Mouse (Mus musculus) heart, adult 2 months (tissue): ENCODE data around the gene Bloc1s5.
"Not testable (repeated sequence)": the region's sequence is repeated elsewhere in the genome, so short reads cannot be mapped to it uniquely, and the experiment has no call there.

ENCODE experiments used
- CTCF ChIP-seq: fragments of 200-600 bp; IDR thresholded peaks from 2 replicates; pipeline ENCODE4 v1.8.1; 2022; ENCODE audit warnings: antibody characterized with exemption, mild to moderate bottlenecking, moderate library complexity
- POLR2A ChIP-seq: fragments of 200-500 bp; IDR thresholded peaks from 2 replicates; pipeline ENCODE4 v1.6.1; 2011; ENCODE audit warnings: mild to moderate bottlenecking, low read depth, low read length, control low read depth; ENCODE audit not compliant: insufficient read depth

DNA sequence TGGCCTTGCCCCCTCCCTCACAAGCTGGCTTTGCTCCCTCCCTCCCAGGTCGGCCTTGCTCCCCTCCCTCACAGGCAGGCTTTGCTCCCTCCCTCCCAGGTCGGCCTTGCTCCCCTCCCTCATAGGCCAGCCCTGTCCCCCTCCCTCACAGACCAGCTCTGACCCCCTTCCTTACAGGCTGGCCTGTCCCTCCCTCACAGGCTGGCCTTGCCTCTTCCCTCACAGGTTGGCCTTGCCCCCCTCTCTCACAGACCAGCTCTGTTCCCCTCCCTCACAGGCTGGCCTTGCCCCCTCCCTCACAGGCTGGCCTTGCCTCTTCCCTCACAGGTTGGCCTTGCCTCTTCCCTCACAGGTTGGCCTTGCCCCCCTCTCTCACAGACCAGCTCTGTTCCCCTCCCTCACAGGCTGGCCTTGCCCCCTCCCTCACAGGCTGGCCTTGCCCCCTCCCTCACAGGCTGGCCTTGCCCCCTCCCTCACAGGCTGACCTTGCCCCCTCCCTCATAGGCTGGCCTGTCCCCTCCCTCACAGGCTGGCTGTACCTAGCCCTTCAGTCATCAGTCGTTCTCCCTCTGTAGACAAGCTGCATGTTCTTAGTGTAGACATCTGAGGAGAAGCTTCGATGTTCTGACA lies 16.8 kb downstream of the Bloc1s5 start:
- TF ChIP-seq POLR2A, CTCF: not testable (repeated sequence)
